Mouse (Mus musculus): ENCODE measurements around the gene Clmn. TPM values are rescaled to one million over a fixed set of nuclear protein-coding genes. Genes with fewer than 3 reads are reported as not detected.

Clmn gene
- 4.9 and 5.5 TPM in 2 replicates for polyA plus RNA-seq (2015; fragmentation: Nextera tagmentation; extraction: Ambion mirVana)

DNA sequence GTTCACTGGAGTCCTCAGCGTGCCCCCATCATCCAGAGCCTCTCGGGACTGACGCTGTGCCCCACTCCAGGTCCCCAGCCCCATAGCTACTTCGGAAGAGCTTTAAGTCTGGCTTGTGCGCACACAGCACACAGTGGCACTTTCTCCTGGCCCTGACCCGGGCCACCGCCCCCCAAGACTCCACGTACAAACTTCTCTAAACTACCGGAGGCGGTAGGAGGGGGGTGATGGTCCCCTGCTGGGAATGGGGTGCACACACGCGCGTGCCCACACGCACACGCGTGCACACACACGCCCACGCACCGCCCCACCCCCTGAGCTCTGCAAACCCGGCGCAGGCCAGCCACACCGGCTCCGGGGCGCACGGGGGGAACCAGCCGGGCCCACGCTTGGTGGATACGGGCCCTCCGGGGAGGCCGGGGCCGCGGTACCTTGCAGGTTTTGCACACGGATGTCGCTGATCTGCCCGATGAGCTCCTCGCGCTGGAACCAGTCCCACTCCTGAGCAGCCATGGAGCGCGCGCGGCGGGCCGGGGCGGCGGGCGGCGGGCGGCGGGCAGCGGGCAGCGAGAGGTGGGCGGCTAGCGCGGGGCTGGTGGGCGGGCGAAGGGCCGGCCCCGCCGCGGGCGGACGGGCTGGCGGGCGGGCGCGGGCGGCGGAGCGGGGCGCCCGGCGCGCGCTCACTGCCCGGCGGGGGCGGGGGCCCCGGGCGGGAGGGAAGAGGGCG, at the start of gene Clmn:
Gene Clmn, minus strand, starts transcription at position 638 of the 727 bp plus-strand sequence.
- peak within 1 kb of the TSS; percentile 87 for H3K4me3 ChIP-seq (replicated peaks)
- WGBS, result under 1% methylated on average over 39 of the region's 80 CpGs
- H3K4me1 ChIP-seq, result peaks cover 22% of the 10 kb centered on the region
- H3K9me3 ChIP-seq (replicated peaks), result no peaks in the 10 kb centered on the region
- peak within 1 kb of the TSS; percentile 86 for H3K9ac ChIP-seq
- ATAC-seq (replicated peaks; ENCODE audit: low FRiP score), result peak; percentile 47
- no peaks in the 10 kb centered on the region for H3K27me3 ChIP-seq
- H3K27ac ChIP-seq, result peak within 1 kb of the TSS; percentile 85
- no peaks in the 10 kb centered on the region for H3K36me3 ChIP-seq
- H3K4me2 ChIP-seq, result peak within 1 kb of the TSS; percentile 97

- H3K27ac ChIP-seq, result 0 out of 2 replicates have a peak overlapping the region, but pooled peaks have one; percentile 10
- peaks cover 28% of the 10 kb centered on the region for H3K4me1 ChIP-seq
- WGBS, result 44% methylated on average over 3 of the region's 3 CpGs
- H3K4me3 ChIP-seq (replicated peaks), result no peak overlapping the region
- H3K27me3 ChIP-seq, result no peaks in the 10 kb centered on the region
- peak; percentile 43; the same call in 1 of the 2 replicates for ATAC-seq (replicated peaks; ENCODE audit: low FRiP score)
- H3K9me3 ChIP-seq (replicated peaks), result no peaks in the 10 kb centered on the region
- H3K9ac ChIP-seq, result no peak overlapping the region
- H3K4me2 ChIP-seq, result no peak overlapping the region
- H3K36me3 ChIP-seq, result no peaks in the 10 kb centered on the region
Observed at GRCm38 (mm10) chr12:104912990-104913389, 48.1 kb upstream of the Clmn start.

DNA sequence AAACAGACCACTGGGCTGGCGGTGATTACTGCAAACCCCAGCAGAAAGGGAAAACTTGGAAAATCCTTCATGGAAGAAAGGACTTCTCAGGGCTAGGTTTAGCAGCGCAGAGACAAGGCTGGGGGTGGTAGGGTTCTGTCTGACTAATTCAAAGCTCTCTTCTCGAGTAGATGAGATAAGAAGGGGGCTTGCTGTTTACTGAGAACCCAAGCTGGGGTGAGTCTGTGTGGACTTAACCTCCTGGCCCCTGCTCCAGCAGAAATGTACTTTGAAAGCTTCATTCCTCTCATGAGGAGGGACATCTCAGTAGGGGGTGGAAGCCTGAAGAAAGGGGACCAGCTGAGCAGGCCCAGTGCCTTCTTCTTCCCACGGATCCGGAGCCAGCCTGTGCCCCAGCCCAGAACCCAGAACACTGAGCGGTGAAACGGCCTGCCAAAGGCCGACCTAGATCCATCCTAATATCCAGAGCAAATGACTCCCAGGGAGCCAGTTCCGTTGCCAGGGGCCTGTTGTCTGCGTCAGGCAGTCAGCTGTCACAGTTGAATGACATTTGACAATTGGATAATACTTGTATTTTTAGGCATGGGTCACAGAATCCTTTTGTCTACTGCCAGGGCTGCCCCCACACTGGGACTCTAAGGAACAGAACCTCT, 47.5 kb upstream of the Clmn start:
- 0 out of 2 replicates have a peak overlapping the region, but pooled peaks have one; percentile 10 for H3K27ac ChIP-seq
- no peak overlapping the region for H3K9ac ChIP-seq
- H3K36me3 ChIP-seq, result no peaks in the 10 kb centered on the region
- no peaks in the 10 kb centered on the region for H3K9me3 ChIP-seq (replicated peaks)
- peaks cover 32% of the 10 kb centered on the region for H3K4me1 ChIP-seq
- ATAC-seq (replicated peaks; ENCODE audit: low FRiP score), result peak; percentile 41; the same call in 1 of the 2 replicates
- H3K4me2 ChIP-seq, result no peak overlapping the region
- 51% methylated on average over 10 of the region's 10 CpGs for WGBS
- H3K27me3 ChIP-seq, result no peaks in the 10 kb centered on the region
- H3K4me3 ChIP-seq (replicated peaks), result no peak overlapping the region

- Histone ChIP-seq H3K4me2 (no peak overlapping the region), H3K9ac (no peak overlapping the region), H3K4me3 (replicated peaks) (no peak overlapping the region), H3K27me3 (no peaks in the 10 kb centered on the region), H3K9me3 (replicated peaks) (no peaks in the 10 kb centered on the region), H3K27ac (no peak overlapping the region), H3K4me1 (peaks cover 39% of the 10 kb centered on the region), H3K36me3 (no peaks in the 10 kb centered on the region)
- 83% methylated on average over 4 of the region's 4 CpGs for WGBS
- no peak for ATAC-seq (replicated peaks; ENCODE audit: low FRiP score)
Observed at GRCm38 (mm10) chr12:104909750-104910149, 44.9 kb upstream of the Clmn start.

DNA sequence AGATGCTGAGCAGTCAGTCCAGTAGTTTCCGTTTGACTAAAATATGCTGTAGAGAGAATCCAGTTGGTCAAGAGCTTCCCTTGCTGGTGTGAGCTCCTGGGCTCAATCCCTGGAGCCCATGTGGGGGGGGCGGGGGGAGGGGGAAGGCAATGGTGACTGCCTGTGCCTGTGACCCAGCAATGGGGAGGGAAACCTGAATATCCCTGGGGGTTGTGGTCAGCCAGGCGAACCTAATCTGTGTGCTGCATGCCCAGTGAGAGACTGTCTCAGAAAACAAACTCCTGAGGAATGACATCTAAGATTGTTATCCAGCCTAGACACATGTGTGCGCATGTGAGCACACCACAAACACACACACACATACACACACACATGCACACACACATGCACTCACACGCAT, 44.1 kb upstream of the Clmn start:
- Histone ChIP-seq H3K27me3 (no peaks in the 10 kb centered on the region), H3K27ac (peak overlapping the region; percentile 24; the same call in 1 of the 2 replicates), H3K4me1 (peaks cover 47% of the 10 kb centered on the region), H3K9me3 (replicated peaks) (no peaks in the 10 kb centered on the region), H3K36me3 (no peaks in the 10 kb centered on the region), H3K4me3 (replicated peaks) (no peak overlapping the region), H3K4me2 (no peak overlapping the region), H3K9ac (no peak overlapping the region)
- WGBS, result 55% methylated on average over 5 of the region's 5 CpGs
- no peak for ATAC-seq (replicated peaks; ENCODE audit: low FRiP score)

DNA sequence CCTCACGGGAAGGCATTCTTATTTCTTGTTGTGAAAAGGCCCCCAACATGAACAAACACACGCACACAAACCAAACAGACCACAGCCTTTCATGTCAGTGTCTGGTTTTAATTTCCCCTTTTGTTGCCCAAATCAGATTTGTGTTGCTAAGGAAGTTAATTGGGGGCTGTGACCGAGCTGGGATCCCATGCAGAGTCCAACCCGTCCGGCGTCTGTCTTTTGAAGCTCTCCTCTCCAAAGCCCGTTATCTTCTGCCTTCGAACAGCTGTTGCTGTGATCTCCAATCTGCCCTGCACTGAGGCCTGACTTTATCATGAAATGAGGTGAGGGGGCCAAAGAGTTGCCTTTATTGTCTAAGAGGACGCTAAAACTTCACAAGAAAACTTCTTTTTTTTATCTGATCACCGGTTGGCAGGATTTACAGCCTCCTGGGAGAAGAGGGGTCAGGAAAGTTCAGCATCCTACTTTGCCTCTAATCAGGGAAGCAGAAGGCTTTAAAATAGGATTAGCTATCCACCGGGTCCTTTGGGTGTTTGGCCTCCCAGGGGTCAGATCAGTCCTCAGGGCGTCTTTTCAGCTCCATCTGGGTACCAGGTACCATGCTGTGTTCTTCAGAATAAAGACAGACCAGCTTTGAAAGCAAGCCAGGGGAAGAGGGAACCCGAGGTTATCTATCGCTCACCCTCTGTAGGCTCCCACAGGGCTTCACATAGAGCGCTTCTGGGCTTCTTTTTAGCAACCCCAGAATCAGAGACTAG, 43.3 kb upstream of the Clmn start:
- no peak overlapping the region for H3K9ac ChIP-seq
- H3K4me3 ChIP-seq (replicated peaks), result no peak overlapping the region
- 0 out of 2 replicates have a peak overlapping the region, but pooled peaks have one; percentile 0 for H3K4me2 ChIP-seq
- no peaks in the 10 kb centered on the region for H3K36me3 ChIP-seq
- no peak for ATAC-seq (replicated peaks; ENCODE audit: low FRiP score)
- no peaks in the 10 kb centered on the region for H3K9me3 ChIP-seq (replicated peaks)
- no peaks in the 10 kb centered on the region for H3K27me3 ChIP-seq
- peaks cover 48% of the 10 kb centered on the region for H3K4me1 ChIP-seq
- 17% methylated on average over 15 of the region's 15 CpGs for WGBS
- H3K27ac ChIP-seq, result peak overlapping the region; percentile 24

DNA sequence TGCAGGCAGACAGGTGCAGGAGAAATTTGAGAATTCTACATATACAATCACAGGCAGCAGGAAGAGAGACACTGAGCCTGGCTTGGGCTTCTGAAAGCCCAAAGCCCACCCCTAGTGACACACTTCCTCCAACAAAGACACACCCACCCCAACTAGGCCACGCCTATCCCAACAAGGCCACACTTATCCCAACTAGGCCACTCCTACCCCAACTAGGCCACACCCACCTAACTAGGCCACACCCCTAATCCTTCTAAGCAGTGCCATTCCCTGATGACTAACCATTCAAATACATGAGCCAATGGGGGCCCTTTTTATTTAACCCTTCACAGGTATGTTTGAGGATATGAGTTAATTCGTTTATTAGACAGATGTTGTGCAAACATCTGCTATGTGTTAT, 42.3 kb upstream of the Clmn start:
- H3K4me3 ChIP-seq (replicated peaks), result no peak overlapping the region
- ATAC-seq (replicated peaks; ENCODE audit: low FRiP score), result no peak
- H3K9me3 ChIP-seq (replicated peaks), result no peaks in the 10 kb centered on the region
- H3K9ac ChIP-seq, result no peak overlapping the region
- WGBS, result 94% methylated on average over 2 of the region's 2 CpGs
- no peak overlapping the region for H3K27ac ChIP-seq
- no peaks in the 10 kb centered on the region for H3K36me3 ChIP-seq
- H3K4me2 ChIP-seq, result no peak overlapping the region
- peaks cover 37% of the 10 kb centered on the region for H3K4me1 ChIP-seq
- H3K27me3 ChIP-seq, result no peaks in the 10 kb centered on the region

DNA sequence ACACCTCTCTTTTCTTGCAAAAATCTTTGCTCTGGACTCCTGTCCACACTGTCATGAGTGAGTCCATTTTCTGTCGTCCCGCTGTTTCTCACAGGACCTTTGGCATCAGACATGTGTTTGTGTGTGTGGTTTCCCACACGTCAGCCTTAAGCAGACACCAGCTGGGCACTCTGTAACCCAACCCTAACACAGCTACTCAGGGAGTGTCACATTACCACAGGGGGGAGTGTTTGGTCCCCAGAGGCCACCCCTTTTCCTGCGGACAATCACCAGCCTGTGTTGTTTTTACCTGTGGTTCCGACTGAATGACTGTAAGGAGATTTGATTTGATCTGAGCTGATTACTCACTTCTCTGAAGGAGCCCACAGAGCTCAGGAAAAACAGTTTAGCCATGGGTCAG, 39.3 kb upstream of the Clmn start:
- Histone ChIP-seq H3K27ac (peak overlapping the region; percentile 79), H3K4me1 (peaks cover 50% of the 10 kb centered on the region), H3K9me3 (replicated peaks) (no peaks in the 10 kb centered on the region), H3K36me3 (no peaks in the 10 kb centered on the region), H3K4me2 (no peak overlapping the region), H3K9ac (no peak overlapping the region), H3K4me3 (replicated peaks) (no peak overlapping the region), H3K27me3 (no peaks in the 10 kb centered on the region)
- 10% methylated on average over 5 of the region's 5 CpGs for WGBS
- ATAC-seq (replicated peaks; ENCODE audit: low FRiP score), result peak; percentile 90

- Histone ChIP-seq H3K4me1 (peaks cover 46% of the 10 kb centered on the region), H3K9ac (no peak overlapping the region), H3K9me3 (replicated peaks) (no peaks in the 10 kb centered on the region), H3K27ac (no peak overlapping the region), H3K4me3 (replicated peaks) (no peak overlapping the region), H3K27me3 (no peaks in the 10 kb centered on the region), H3K4me2 (no peak overlapping the region), H3K36me3 (no peaks in the 10 kb centered on the region)
- 80% methylated on average over 13 of the region's 13 CpGs for WGBS
- ATAC-seq (replicated peaks; ENCODE audit: low FRiP score), result no peak
Observed at GRCm38 (mm10) chr12:104902392-104903053, 37.6 kb upstream of the Clmn start.

DNA sequence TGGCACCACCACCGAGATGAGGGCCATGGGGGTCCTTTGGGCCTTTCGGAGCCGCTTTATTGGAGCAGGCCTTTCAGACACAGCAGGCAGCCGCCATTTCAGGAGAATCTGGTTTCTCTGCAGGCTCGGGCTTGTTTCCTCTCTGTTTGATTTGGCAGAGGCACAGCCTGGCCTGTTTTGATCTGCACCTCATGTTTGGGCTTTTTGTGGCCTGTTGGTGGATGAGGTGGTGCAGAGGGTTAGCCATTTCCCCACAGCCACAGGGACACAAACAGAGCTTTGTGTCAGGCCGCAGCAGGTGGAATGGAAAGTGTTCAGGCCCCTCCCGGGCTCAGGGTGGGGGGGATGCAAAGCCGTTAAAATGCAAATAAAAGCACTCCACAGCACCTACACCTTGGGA, 36.4 kb upstream of the Clmn start:
- Histone ChIP-seq H3K27me3 (no peaks in the 10 kb centered on the region), H3K36me3 (no peaks in the 10 kb centered on the region), H3K4me3 (replicated peaks) (no peak overlapping the region), H3K27ac (peak overlapping the region; percentile 49), H3K4me2 (no peak overlapping the region), H3K9ac (no peak overlapping the region), H3K9me3 (replicated peaks) (no peaks in the 10 kb centered on the region), H3K4me1 (peaks cover 58% of the 10 kb centered on the region)
- ATAC-seq (replicated peaks; ENCODE audit: low FRiP score), result no peak
- 49% methylated on average over 8 of the region's 8 CpGs for WGBS

GRCm38 (mm10) chr12:104899835-104900234, 35.0 kb upstream of the Clmn start:
- H3K27me3 ChIP-seq, result no peaks in the 10 kb centered on the region
- H3K9me3 ChIP-seq (replicated peaks), result no peaks in the 10 kb centered on the region
- no peaks in the 10 kb centered on the region for H3K36me3 ChIP-seq
- H3K27ac ChIP-seq, result peak overlapping the region; percentile 48; the same call in 1 of the 2 replicates
- peaks cover 56% of the 10 kb centered on the region for H3K4me1 ChIP-seq
- 57% methylated on average over 3 of the region's 3 CpGs for WGBS
- H3K4me3 ChIP-seq (replicated peaks), result no peak overlapping the region
- ATAC-seq (replicated peaks; ENCODE audit: low FRiP score), result no peak
- no peak overlapping the region for H3K4me2 ChIP-seq
- no peak overlapping the region for H3K9ac ChIP-seq
